Mouse (Mus musculus) testis, adult 2 months (tissue): ENCODE measurements around the gene Tph1. TPM values are rescaled to one million over a fixed set of nuclear protein-coding genes. Genes with fewer than 3 reads are reported as not detected.

Source experiments
- H3K27ac ChIP-seq: fragments of 200-500 bp; 2 replicates; pipeline ENCODE4 v1.5.1; 2012; ENCODE audit warnings: low read depth, low read length; ENCODE audit not compliant: control insufficient read depth, insufficient read depth
- H3K27me3 ChIP-seq: fragments of 200-500 bp; 2 replicates; pipeline ENCODE4 v1.6.1; 2012; ENCODE audit warnings: mild to moderate bottlenecking, low read length, moderate library complexity; ENCODE audit not compliant: control insufficient read depth, insufficient read depth
- H3K36me3 ChIP-seq: fragments of 200-500 bp; 2 replicates; pipeline ENCODE4 v1.6.1; 2012; ENCODE audit warnings: mild to moderate bottlenecking, low read length; ENCODE audit not compliant: control insufficient read depth, insufficient read depth
- H3K4me1 ChIP-seq: fragments of 200-500 bp; 2 replicates; pipeline ENCODE4 v1.6.1; 2012; ENCODE audit warnings: low read length; ENCODE audit not compliant: control insufficient read depth, insufficient read depth
- H3K4me3 ChIP-seq: fragments of 200-500 bp; 2 replicates; pipeline ENCODE4 v1.5.1; 2012; ENCODE audit warnings: low read depth, mild to moderate bottlenecking, low read length, moderate library complexity, mixed read lengths; ENCODE audit not compliant: control insufficient read depth
- CTCF ChIP-seq: fragments of 200-500 bp; IDR thresholded peaks from 2 replicates; pipeline ENCODE4 v1.5.1; 2012; ENCODE audit warnings: low read depth, mild to moderate bottlenecking, inconsistent platforms, low read length, moderate library complexity; ENCODE audit not compliant: control insufficient read depth, insufficient read depth, insufficient replicate concordance
- POLR2A ChIP-seq: fragments of 200-500 bp; IDR thresholded peaks from 2 replicates; pipeline ENCODE4 v1.6.1; 2012; ENCODE audit warnings: low read depth, mild to moderate bottlenecking, inconsistent platforms, low read length, moderate library complexity; ENCODE audit not compliant: control insufficient read depth
- polyA plus RNA-seq: library from polyadenylated mRNA; depleted of rRNA; stranded (reverse); fragments of >200 nt; gene quantifications from 2 replicates; pipeline ENCODE4 v1.2.3, GENCODE M21; 2012

Tph1 gene
- polyA plus RNA-seq, 1 experiment, result not detected

DNA sequence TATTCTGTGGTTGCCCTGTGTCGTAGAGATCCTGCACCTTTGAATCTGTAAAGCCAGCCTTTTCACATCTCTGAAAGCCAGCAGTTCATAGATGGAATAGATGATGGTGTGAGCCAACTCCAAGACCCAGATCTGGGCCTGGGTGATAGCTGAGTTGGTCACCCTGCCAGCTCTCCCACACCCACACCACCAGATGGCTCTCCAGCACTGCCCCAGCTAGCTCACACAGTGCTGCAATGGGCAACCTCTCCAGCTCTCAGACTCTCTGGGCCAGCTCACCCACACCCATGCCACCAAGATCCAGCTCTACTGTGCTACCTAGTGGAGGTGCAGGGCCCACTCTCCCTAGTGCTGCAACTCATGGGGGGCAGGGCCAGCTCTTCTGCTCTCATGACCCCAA lies 29.2 kb downstream of the Tph1 start:
- Histone ChIP-seq H3K27ac (no peak overlapping the region), H3K36me3 (no peaks in the 10 kb centered on the region), H3K4me3 (no peak overlapping the region), H3K4me1 (peaks cover 14% of the 10 kb centered on the region), H3K27me3 (no peaks in the 10 kb centered on the region; the same call in 1 of the 2 replicates)
- no peak; the same call in 1 of the 2 replicates for TF ChIP-seq CTCF
- no peak for TF ChIP-seq POLR2A

DNA sequence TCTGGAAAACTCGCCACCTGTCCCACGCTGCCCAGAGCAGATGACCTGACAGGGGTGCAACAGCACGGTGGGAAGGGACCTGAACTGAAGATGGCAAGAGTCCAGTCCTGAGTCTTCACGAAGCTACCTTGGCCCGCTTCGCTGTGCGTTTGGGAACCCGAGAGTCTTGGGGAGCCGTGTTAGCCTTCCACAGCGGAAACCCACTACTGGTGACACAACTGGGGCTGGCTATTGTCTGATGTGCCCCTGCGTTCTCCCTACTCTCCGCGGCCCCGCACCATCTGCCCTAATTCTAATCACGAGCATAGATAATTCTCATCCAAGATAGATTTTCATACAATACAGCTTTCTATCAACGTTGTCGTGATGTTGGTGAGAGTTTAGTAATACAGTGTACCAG lies 32.3 kb downstream of the Tph1 start:
- Histone ChIP-seq H3K4me3 (peak overlapping the region; percentile 87), H3K4me1 (peaks cover 14% of the 10 kb centered on the region), H3K27ac (no peak overlapping the region), H3K36me3 (no peaks in the 10 kb centered on the region), H3K27me3 (no peaks in the 10 kb centered on the region; the same call in 1 of the 2 replicates)
- TF ChIP-seq CTCF (no peak), POLR2A (no peak)

DNA sequence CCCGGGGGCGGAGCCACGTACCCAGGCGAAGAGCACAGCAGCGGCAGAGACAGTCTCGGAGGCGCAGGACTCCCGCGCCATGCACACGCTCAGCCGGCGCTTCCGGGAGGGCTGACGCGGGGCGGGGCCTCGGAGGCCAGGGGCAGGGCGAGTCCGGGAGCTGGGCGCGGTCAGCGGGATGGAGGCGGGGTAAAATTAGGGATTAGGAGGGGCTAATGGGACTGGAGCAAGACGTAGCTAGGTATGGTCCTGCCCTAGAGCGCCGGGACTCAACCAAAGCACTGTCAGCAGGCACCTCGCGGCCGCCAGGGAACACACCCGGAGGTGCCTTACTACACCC lies 32.7 kb downstream of the Tph1 start, which contains the start of gene Sergef:
Gene Sergef, minus strand, starts transcription at position 116 of the 340 bp plus-strand sequence.
- peaks cover 14% of the 10 kb centered on the region for H3K4me1 ChIP-seq
- no peaks in the 10 kb centered on the region; the same call in 1 of the 2 replicates for H3K27me3 ChIP-seq
- H3K4me3 ChIP-seq, result peak within 1 kb of the TSS; percentile 87
- no peaks in the 10 kb centered on the region for H3K36me3 ChIP-seq
- no peak within 1 kb of the TSS for H3K27ac ChIP-seq
- TF ChIP-seq POLR2A (no peak), CTCF (no peak)

- Histone ChIP-seq H3K27ac (no peak overlapping the region), H3K27me3 (no peaks in the 10 kb centered on the region; the same call in 1 of the 2 replicates), H3K36me3 (no peaks in the 10 kb centered on the region), H3K4me3 (peak overlapping the region; percentile 87), H3K4me1 (peaks cover 14% of the 10 kb centered on the region)
- TF ChIP-seq CTCF (no peak), POLR2A (no peak)
Measured at GRCm38 (mm10) chr7:46638889-46639691, 33.2 kb downstream of the Tph1 start.

DNA sequence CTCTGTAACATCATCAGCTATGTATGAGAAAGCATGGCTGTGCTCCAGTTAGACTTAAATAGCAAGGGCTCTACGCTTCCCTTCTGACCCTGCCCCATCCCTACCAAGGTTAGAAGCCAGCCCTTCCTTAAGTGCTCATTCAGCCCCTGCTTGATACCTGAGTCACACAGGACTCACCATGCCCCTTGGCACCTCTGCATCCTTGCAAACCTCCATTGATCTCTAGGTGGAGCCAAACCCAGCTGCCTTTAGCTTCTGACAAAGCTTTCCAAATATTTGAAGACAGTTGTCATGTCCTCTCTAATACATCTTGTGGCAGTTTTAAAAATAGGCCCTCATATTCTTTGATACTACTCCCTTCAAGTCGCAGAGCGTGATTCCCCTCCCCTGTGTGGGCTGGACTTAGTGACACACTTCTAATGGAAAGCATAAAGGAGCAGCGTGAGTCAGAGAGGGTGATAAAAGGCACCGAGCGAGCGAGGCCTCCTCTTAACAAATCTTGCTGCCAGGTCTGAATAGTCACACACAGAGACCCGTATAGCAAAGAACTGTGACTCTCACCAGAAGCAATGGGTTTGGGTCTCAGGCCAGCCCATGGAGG lies 43.9 kb downstream of the Tph1 start:
- Histone ChIP-seq H3K4me3 (no peak overlapping the region), H3K27me3 (no peaks in the 10 kb centered on the region), H3K4me1 (no peaks in the 10 kb centered on the region), H3K27ac (no peak overlapping the region), H3K36me3 (no peaks in the 10 kb centered on the region)
- no peak for TF ChIP-seq POLR2A
- TF ChIP-seq CTCF, result no peak

- Histone ChIP-seq H3K27me3 (no peaks in the 10 kb centered on the region), H3K4me3 (no peak overlapping the region), H3K36me3 (no peaks in the 10 kb centered on the region), H3K27ac (no peak overlapping the region), H3K4me1 (no peaks in the 10 kb centered on the region)
- TF ChIP-seq CTCF (no peak), POLR2A (no peak)
Measured at GRCm38 (mm10) chr7:46623979-46624378, 48.4 kb downstream of the Tph1 start.

DNA sequence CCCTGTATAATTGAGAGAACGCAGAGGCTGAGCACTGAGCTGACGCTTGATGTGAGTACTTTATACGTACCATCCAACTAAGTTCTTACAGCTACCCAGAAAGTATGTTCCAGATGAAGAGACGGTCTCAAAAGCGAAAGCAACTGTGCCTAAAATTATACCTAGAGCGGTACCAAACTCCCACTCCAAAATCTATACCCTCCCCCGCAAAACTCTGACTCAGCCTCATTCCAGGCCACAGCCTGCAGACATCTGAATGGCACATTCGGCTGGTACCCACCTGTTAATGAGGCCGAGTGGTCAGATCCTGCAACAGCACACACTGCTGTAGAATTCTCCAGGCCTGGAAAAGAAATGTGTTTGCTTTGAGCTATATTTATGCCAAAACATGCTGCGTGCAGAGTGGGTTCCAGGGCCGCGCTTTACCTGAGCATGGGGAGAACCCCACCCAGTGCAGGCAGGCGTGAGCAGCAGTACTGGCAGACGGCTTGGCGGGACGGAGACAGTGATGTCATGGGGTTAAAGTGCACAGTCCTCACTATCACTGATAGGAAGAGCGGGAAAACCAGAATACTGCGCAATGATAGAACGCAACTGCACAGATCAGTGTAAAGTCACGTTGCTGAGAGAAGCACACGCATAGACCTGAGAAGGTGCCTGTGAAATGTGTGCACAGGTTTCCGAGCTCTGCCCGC lies 53.8 kb downstream of the Tph1 start:
- H3K4me3 ChIP-seq, result no peak overlapping the region
- TF ChIP-seq CTCF (no peak), POLR2A (no peak)
- H3K4me1 ChIP-seq, result peaks cover 2% of the 10 kb centered on the region; the same call in 1 of the 2 replicates
- H3K27me3 ChIP-seq, result no peaks in the 10 kb centered on the region
- no peak overlapping the region for H3K27ac ChIP-seq
- H3K36me3 ChIP-seq, result no peaks in the 10 kb centered on the region
